10 mouse cellular contexts compared by ENCODE assay signal in genomic region chr5:111762085-111762484, GRCm38 (mm10). TPM values are rescaled to one million over a fixed set of nuclear protein-coding genes. Genes with fewer than 3 reads are reported as not detected.
DNase-seq lines count a peak whose midpoint lies in the region; ATAC-seq and TF ChIP-seq lines count a peak whose summit lies in the region.
"Had no signal": no experiment of that assay in that cellular context is flagged by ENCODE, and none has a peak within 500 bp of the region (broad histone marks: within the 10 kb centered on the region; RNA-seq: fewer than 3 reads in every experiment).

No protein-coding gene starts in this region.

- H3K4me3 ChIP-seq in forebrain, embryonic 16.5 days (replicated peaks; ENCODE audit: low read length) = peak overlapping the region; percentile 44
- peak overlapping the region; percentile 29 for H3K4me3 ChIP-seq in lung, embryonic 14.5 days (ENCODE audit: low read depth, low read length)

- TF ChIP-seq CTCF in lung, embryonic 14.5 days (IDR thresholded peaks at IDR 0.05; ENCODE audit: low read depth) = peak; percentile 56

- peaks cover 31% of the 10 kb centered on the region for H3K4me1 ChIP-seq in forebrain, embryonic 16.5 days (replicated peaks; ENCODE audit: control insufficient read depth, insufficient read depth, low read length)
- H3K4me1 ChIP-seq in lung, embryonic 14.5 days (ENCODE audit: insufficient read depth) = peaks cover 10% of the 10 kb centered on the region; the same call in 1 of the 2 replicates

- intact Hi-C loops in heart, postnatal 10 days (cut with DNase I) = no loop called here

- peak overlapping the region; percentile 99 for H3K27ac ChIP-seq in forebrain, embryonic 16.5 days (ENCODE audit: low read length)
- H3K27ac ChIP-seq in lung, embryonic 14.5 days (ENCODE audit: low read depth) = peak overlapping the region; percentile 80; the same call in 1 of the 2 replicates

- H3K36me3 ChIP-seq in forebrain, embryonic 16.5 days (ENCODE audit: control insufficient read depth, insufficient read depth) = no peaks in the 10 kb centered on the region
- no peaks in the 10 kb centered on the region for H3K36me3 ChIP-seq in lung, embryonic 14.5 days (ENCODE audit: insufficient read depth)

- no peaks in the 10 kb centered on the region for H3K27me3 ChIP-seq in forebrain, embryonic 16.5 days (replicated peaks; ENCODE audit: control insufficient read depth, insufficient read depth, low read length)
- no peaks in the 10 kb centered on the region for H3K27me3 ChIP-seq in lung, embryonic 14.5 days (ENCODE audit: insufficient read depth, low read length)

- DNase-seq in kidney, adult 11 months = peak; percentile 45
- no peak for DNase-seq in kidney, adult 9 months
- peak; percentile 78 to 81 for DNase-seq in heart, postnatal 10 days
- peak; percentile 83 for DNase-seq in layer of hippocampus, adult 11-12 months (ENCODE audit: low spot score)
- peak; percentile 86 for DNase-seq in lung, embryonic 14.5 days
- DNase-seq in right cerebral cortex, postnatal 10 days (ENCODE audit: low spot score in 2 of 2) = peak; percentile 94 to 96
- DNase-seq in thymus, postnatal 4 days = no peak

- peak overlapping the region; percentile 75 for H3K4me2 ChIP-seq in forebrain, embryonic 16.5 days (ENCODE audit: low read length)
- peak overlapping the region; percentile 68 for H3K4me2 ChIP-seq in lung, embryonic 14.5 days

- no peaks in the 10 kb centered on the region for H3K9me3 ChIP-seq in forebrain, embryonic 16.5 days (ENCODE audit: control insufficient read depth, low read length)
- H3K9me3 ChIP-seq in lung, embryonic 14.5 days (ENCODE audit: low read depth, low read length) = no peaks in the 10 kb centered on the region

- whole genome bisulfite sequencing in forebrain, embryonic 16.5 days = under 1% methylated on average over 17 of the region's 17 CpGs
- 5% methylated on average over 17 of the region's 17 CpGs for WGBS in lung, embryonic 14.5 days

- peak overlapping the region; percentile 68 for H3K9ac ChIP-seq in forebrain, embryonic 16.5 days (replicated peaks; ENCODE audit: low read depth, low read length)
- no peak overlapping the region; the same call in 1 of the 2 replicates for H3K9ac ChIP-seq in lung, embryonic 14.5 days

- ATAC-seq in forebrain, embryonic 16.5 days = peak; percentile 94
- ATAC-seq in lung, embryonic 14.5 days (ENCODE audit: insufficient read depth) = peak; percentile 43; the same call in 1 of the 2 replicates

RNA-seq across cellular contexts. Expression of gene Gm26897, which starts 28.4 kb away (rescaled TPM):
- not detected in 2 replicates for polyA plus RNA-seq in forebrain, embryonic 16.5 days (2015; fragmentation: Nextera tagmentation; extraction: Ambion mirVana)
- total RNA-seq in heart, postnatal 10 days (2021) = not detected
- polyA plus RNA-seq in lung, embryonic 14.5 days (2014; fragmentation: Nextera tagmentation; extraction: Ambion mirVana) = not detected in 2 replicates
- polyA plus RNA-seq: gonadal fat pad, adult 2 months; testis, adult 2 months had no signal

Comparison
In these comparisons a context has a peak if more than half of its experiments do, and no peak if none do; other contexts are left out.
1. DNase-seq: peak in kidney, adult 11 months (single experiment), heart, postnatal 10 days (2 of 2), layer of hippocampus, adult 11-12 months (single experiment), lung, embryonic 14.5 days (single experiment) and right cerebral cortex, postnatal 10 days (2 of 2); none in kidney, adult 9 months (single experiment) and thymus, postnatal 4 days (single experiment).